Mouse (Mus musculus): ENCODE data around the gene Svbp. TPM values are rescaled to one million over a fixed set of nuclear protein-coding genes. Genes with fewer than 3 reads are reported as not detected.

The Svbp gene
- 10 to 100 TPM; 24.7 to 26.0 TPM for total RNA-seq (2021)
- long read RNA-seq, experiment 1, transcript Svbp-201 (3 exons, 733 nt): major isoform, 16 of 20 reads
- long read RNA-seq, experiment 1, partial matches to known transcripts: 0 of 20 reads
- long read RNA-seq, experiment 1, other reads (novel, unspliced or antisense): 1 of 20 reads
- long read RNA-seq, experiment 2, transcript Svbp-201 (3 exons, 733 nt): major isoform, 21 of 22 reads
- long read RNA-seq, experiment 2, partial matches to known transcripts: 1 of 22 reads
- long read RNA-seq, experiment 2, other reads (novel, unspliced or antisense): 0 of 22 reads

GRCm38 (mm10) chr4:119194909-119195581 lies at the start of gene Svbp:
Gene Svbp, plus strand, starts transcription at chr4:119195306.
- intact Hi-C loops (cut with DNase I; ENCODE audit: low total_unique reads): no loop called here

DNA sequence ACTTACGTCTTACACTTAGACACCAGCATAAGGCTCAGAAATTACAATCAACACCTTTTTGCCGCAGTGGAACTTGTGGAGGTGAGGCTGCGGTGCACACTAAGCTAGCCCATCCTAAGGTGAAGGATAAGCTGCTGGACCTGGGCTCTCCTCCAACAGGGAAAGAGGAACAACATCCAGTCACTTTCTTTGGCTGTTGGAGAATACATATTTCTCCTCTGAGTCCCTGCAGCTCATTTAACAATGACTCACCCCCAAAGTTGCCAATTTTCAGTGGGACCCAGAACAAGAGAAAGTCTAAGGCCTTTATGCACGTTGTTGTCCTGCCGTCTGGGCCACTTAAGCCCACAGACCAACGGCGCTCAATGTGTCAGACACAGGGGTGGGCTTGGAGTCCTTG lies 48.3 kb upstream of the Svbp start:
- intact Hi-C loops (cut with DNase I; ENCODE audit: low total_unique reads): no loop called here
- DNase-seq: no peak

More at GRCm38 (mm10) chr4:119194909-119195581, at the start of gene Svbp:
- DNase-seq: peak; percentile 92

DNA sequence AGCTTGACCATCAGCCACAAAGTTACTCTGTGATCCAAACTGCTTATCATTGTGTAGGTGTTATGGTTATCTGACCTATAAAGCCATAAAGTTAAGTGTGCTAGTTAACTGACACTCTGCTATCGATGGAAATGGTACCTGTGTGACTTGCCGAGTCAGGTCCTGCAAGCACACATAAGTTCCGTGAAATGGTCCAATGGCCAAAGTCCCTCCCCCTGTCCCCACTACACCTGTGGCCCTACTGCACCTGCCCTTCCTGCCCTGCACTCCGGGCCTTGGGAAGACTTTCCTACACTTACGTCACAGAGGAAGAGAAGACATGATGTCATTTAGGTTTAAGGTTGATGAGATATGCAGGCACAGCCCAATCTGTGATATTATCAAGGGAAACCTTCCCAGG lies 47.8 kb upstream of the Svbp start:
- intact Hi-C loops (cut with DNase I; ENCODE audit: low total_unique reads): no loop called here

DNA sequence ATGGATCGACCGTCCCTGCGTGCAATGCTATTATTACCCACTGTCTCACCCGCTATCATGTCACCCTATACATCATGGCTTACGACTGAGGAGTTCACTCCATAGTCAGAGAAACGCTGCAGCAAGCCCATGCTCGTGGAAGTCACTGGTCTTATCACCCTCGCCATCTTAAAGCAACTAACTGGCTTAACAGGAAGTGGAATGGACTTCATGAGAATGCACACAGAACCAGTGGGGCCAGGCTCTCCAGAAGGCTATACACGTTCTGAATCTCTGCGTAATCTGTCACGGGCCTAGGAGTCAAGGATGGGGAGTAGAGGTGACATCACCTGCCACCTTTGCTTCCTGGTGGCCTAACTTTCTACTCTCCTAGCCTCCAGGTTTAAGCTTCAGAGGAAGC lies 46.4 kb upstream of the Svbp start:
- intact Hi-C loops (cut with DNase I; ENCODE audit: low total_unique reads): no loop called here
- no peak for DNase-seq

More for the DNA sequence above, 47.8 kb upstream of the Svbp start:
- DNase-seq: no peak

DNA sequence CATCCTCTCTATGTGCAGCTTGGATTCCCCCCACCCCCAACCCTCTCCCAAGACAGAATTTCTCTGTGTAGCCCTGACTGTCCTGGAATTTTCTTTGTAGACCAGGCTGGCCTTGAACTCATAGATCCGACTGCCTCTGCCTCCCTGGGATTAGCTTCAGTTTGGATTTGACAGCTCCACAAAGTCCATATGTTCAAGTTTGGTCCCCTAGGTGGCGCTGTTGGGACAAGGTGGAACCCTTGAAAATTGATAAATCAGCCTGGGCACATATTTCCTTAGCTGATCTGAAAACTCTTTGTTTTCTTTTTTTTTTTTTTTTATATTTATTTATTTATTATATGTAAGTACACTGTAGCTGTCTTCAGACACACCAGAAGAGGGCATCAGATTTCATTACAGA lies 37.9 kb upstream of the Svbp start:
- DNase-seq: peak; percentile 48
- intact Hi-C loops (cut with DNase I; ENCODE audit: low total_unique reads): no loop called here

DNA sequence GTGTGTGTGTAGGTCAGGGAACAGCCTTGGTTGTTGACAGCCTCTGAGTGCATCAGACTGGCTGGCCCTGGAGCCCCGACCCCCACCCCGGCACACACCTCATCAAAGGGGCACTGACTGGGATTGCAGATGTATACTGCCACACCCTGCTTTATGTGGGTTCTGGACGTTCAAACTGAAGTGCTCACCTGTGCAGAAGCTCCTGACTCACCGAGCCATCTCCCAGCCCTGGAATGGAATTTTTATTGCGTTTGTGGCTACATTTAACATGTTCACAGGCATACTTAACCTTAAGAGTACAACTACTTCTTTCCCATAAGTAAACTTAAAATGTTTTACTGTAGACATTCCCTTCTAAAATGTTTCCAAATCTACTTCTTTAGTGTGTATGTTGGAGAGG lies 37.2 kb upstream of the Svbp start:
- no peak for DNase-seq
- intact Hi-C loops (cut with DNase I; ENCODE audit: low total_unique reads): no loop called here

DNA sequence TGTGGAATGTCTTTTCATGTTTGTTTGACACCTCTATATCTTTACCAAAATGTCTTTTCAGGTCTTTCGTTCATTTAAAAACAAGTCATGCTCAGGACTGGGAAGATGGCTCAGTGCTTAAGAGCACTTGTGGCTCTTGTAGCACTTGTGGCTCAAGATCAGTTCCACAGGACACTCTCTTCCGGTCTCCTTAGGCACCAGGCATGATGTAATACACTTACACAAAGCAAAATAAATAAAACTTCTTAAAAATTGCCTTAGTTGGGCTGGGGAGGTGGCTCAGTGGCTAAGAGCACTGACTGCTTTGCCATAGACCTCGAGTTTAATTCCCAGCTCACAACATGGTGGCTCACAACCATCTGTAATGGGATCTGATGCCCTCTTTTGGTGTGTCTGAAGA lies 33.7 kb upstream of the Svbp start:
- DNase-seq: no peak
- intact Hi-C loops (cut with DNase I; ENCODE audit: low total_unique reads): no loop called here

DNA sequence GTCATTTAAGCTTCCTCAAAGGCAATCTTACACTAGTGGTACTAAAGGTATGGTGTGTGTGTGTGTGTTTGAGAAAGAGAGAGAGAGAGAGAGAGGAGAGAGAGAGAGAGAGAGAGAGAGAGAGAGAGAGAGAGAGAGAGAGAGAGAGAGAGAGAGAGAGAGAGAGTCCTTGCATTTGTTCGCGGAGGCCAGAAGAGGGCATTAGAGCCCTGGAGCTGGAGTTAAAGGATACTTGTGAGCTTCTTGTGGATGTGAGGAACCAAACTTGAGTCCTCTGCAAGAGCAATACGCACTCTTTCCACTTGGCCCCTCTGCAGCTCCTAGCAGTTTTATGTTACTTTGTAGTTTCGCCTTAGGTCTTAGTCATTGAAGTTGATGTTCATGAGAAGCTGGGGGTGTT lies 32.1 kb upstream of the Svbp start:
- intact Hi-C loops (cut with DNase I; ENCODE audit: low total_unique reads): no loop called here
- no peak for DNase-seq

DNA sequence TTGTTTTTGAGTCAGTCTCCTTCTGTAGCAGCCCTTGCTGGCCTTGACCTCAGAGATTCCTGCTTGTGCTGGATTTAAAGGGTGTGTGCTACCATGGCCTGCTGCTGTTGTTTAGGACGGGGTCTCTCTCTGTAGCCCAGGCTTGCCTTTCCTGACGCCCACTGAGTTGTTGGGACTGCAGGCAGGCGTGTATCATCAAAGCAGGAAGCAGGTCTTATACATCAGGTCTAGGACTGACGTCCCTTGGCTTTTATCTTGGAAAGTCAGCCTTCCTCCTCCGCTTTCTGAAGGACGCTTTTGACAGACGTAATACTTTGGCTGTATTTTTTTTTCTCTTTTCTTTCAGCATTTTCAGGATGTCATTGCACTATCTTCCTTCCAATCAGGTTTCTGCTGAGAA lies 29.2 kb upstream of the Svbp start:
- no peak for DNase-seq
- intact Hi-C loops (cut with DNase I; ENCODE audit: low total_unique reads): loop anchor here (2.0 to 5.0 kb wide), 2 partner anchors 41 to 161 kb away; no protein-coding TSS in a partner anchor

- DNase-seq: no peak
- intact Hi-C loops (cut with DNase I; ENCODE audit: low total_unique reads): loop anchor here (2.0 to 5.0 kb wide), 2 partner anchors 40 to 162 kb away; no protein-coding TSS in a partner anchor
Observed at GRCm38 (mm10) chr4:119167068-119167467, 28.0 kb upstream of the Svbp start.

DNA sequence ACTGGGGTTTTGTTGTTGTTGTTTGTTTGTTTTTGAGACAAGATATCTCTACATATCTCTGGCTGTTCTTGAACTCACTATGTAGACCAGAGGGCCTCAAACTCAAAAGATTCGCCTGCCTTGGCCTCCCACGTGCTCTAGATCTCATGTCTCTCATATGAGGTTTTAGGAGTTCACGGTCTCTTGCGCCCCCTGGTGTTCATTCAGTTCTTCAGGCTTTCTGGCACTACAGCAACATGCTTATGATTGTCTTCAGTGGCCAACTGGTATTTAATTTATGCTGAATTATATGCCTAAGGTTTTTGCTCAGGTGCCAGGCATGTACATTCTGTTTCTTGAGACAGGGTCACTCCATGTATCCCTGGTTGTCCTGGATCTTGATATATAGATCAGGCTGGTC lies 27.4 kb upstream of the Svbp start:
- intact Hi-C loops (cut with DNase I; ENCODE audit: low total_unique reads): loop anchor here (2.0 to 5.0 kb wide), 2 partner anchors 40 to 163 kb away; no protein-coding TSS in a partner anchor
- peak; percentile 73 for DNase-seq

GRCm38 (mm10) chr4:119172919-119173650 lies 22.0 kb upstream of the Svbp start:
- no peak for DNase-seq
- intact Hi-C loops (cut with DNase I; ENCODE audit: low total_unique reads): no loop called here

GRCm38 (mm10) chr4:119173851-119174453 lies 21.2 kb upstream of the Svbp start, which contains the start of gene Zfp691:
Gene Zfp691, minus strand, starts transcription at chr4:119174195.
- intact Hi-C loops (cut with DNase I; ENCODE audit: low total_unique reads): no loop called here
- peak; percentile 93 for DNase-seq

GRCm38 (mm10) chr4:119177702-119178101 lies 17.4 kb upstream of the Svbp start:
- no peak for DNase-seq
- intact Hi-C loops (cut with DNase I; ENCODE audit: low total_unique reads): no loop called here

DNA sequence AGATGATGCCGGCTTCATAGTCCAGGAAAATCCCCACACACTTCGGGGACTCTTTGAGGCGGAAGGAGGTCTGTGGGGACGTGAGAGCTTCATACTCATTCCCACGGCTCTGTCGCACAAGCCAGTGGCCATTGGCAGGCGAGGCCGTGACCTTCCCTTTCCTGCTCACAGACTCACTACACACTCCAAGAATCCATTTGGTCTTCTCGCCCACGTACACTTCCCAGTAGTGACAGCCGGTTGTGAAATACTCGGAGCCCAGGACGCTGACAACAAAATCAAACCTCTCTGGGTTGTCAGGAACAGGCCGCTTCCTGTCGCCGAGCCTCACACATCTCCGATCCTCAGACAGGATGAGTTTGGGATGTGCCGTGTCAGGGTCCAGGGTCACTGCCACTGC lies 16.8 kb upstream of the Svbp start:
- no peak for DNase-seq
- intact Hi-C loops (cut with DNase I; ENCODE audit: low total_unique reads): no loop called here

DNA sequence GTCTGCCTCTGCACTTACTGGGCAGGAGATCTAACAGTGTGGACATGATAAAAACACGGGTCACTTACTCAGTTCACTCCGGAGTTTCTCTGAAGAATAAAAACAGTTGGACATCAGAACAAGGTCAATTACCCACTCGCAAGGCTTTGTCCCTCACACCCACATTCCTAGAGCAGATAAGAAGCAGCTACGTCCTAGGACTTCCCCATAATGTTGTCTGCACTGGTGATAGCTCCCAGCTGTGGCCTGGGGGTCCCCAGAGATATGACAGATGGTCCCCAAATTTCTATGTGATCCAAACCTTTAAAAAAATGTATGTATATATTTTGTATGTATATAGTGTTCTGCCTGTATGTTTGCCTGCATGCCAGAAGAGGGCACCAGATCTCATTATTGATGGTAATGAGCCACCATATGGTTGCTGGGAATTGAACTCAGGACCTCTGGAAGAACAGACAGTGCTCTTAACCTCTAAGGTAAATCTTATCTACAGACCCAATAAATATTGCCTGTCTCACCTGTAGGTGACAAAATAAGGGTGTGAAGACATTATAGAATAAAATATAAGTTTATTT lies 14.9 kb upstream of the Svbp start:
- intact Hi-C loops (cut with DNase I; ENCODE audit: low total_unique reads): no loop called here
- DNase-seq: no peak

DNA sequence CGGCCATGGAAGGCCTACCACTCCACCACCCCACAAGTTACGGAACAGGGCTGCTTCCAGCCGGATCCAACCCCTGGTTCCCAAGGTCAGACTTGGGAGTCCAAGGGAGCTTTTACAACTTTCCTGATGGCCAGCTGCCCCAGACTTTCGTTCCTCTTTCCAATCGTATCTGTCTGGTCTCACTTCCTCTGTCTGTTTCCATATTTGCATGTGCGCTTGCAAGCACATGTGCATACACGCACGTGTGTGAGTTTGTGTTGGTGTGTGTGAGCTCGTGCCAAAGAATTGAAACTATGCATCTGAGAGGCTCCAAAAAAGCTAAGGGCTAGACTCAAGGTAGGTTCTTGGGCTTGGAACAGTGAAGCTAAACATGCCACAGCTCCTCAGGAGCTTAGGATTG lies 13.7 kb upstream of the Svbp start:
- intact Hi-C loops (cut with DNase I; ENCODE audit: low total_unique reads): no loop called here
- no peak for DNase-seq

DNA sequence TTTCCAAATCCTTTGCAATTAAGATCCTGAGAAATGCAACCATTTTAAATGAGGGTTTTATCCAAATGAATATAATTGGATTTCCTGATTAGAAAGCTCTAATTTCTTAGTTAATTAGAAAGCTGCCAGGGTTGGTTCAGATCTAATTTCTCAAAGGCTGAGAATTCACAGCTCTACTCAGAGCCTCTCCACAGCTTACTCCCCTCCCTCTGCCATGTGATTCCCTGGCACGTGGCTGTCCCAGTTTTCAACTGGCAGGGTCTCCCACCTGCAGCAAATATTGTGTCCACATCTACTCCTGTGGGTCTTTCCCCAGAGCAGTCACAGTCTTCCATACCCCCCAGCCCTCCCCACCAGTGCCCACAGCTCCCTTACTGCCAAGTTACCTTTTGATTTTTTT lies 11.6 kb upstream of the Svbp start:
- intact Hi-C loops (cut with DNase I; ENCODE audit: low total_unique reads): no loop called here

DNA sequence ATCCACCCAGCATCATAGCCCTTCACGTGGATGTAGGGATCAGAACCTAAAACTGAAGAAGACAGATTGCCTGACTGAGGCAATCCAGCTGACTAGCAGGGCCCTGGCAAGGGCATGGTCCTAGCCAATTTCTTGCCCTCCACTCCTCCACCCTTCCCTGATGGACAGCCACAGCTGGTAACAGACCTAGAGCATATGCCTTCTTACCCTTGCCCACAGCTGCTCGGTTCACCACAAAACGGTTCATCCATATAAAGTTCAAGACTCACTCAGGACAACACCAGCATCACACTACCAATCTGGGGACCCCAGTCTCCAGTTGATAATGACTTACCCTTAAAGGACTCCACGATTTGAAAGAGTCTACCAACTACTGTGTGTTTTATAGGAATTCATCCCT lies 9.3 kb upstream of the Svbp start:
- no peak for DNase-seq
- intact Hi-C loops (cut with DNase I; ENCODE audit: low total_unique reads): no loop called here

More for the DNA sequence above, 11.6 kb upstream of the Svbp start:
- no peak for DNase-seq

Data from gastrocnemius, postnatal 14 days (tissue).